Mouse (Mus musculus) CH12.LX (cell line): ENCODE measurements at regions not wholly inside any gene's neighbourhood (a gene's known extent, or its start where the extent isn't known, plus 50 kb on each side); places are given as distances from the start of the nearest gene placed in this dataset.

Source experiments
- DNase-seq: peaks from one replicate; pipeline ENCODE4 v3.0.0-alpha.2; 2013; ENCODE audit errors: extremely low read depth
- H3K27ac ChIP-seq: 2 replicates; pipeline ENCODE4 v1.5.1; 2012; ENCODE audit warnings: low read depth, mild to moderate bottlenecking, control low read depth, moderate library complexity; ENCODE audit not compliant: insufficient read depth
- H3K27me3 ChIP-seq: replicated peaks from 2 replicates; pipeline ENCODE3; 2012; ENCODE audit warnings: inconsistent platforms
- H3K36me3 ChIP-seq, 2 experiments: replicated peaks in 1 of 2; 2 replicates each; pipeline versions ENCODE3 to v1.6.1; 2012; ENCODE audit warnings: inconsistent platforms in 1 of 2, low read length in 1 of 2, mild to moderate bottlenecking in 1 of 2, mixed read lengths in 1 of 2, moderate library complexity in 1 of 2; ENCODE audit not compliant: control insufficient read depth in 1 of 2, insufficient read depth in 1 of 2
- H3K4me1 ChIP-seq, 2 experiments: 2 replicates each; pipeline ENCODE4 v1.6.1; 2012; ENCODE audit warnings: inconsistent platforms in 1 of 2, moderate library complexity in 1 of 2; ENCODE audit not compliant: insufficient read depth in 2 of 2, control insufficient read depth in 1 of 2
- H3K4me2 ChIP-seq: 2 replicates; pipeline ENCODE4 v1.6.1; 2012; ENCODE audit warnings: low read depth, mild to moderate bottlenecking, control low read depth; ENCODE audit not compliant: poor library complexity, insufficient read depth, severe bottlenecking
- H3K4me3 ChIP-seq, 3 experiments: fragments of 150-350 bp in 1 of 3; sonication (generic) in 1 of 3; replicated peaks in 1 of 3; 2 replicates each; pipeline versions ENCODE3 to v1.5.1; 2011 to 2012; ENCODE audit warnings: low read depth in 2 of 3, low read length in 2 of 3, mild to moderate bottlenecking in 2 of 3, moderate library complexity in 2 of 3, control low read depth in 1 of 3, improper control_type of control experiment in 1 of 3, inconsistent platforms in 1 of 3, mixed read lengths in 1 of 3; ENCODE audit not compliant: poor library complexity in 1 of 3
- H3K79me2 ChIP-seq: replicated peaks from 2 replicates; pipeline ENCODE4 v1.6.1; 2012; ENCODE audit warnings: mild to moderate bottlenecking, moderate library complexity; ENCODE audit not compliant: control insufficient read depth, poor library complexity, insufficient read depth, severe bottlenecking; ENCODE audit errors: extremely low read depth
- H3K9ac ChIP-seq: 2 replicates; pipeline ENCODE4 v1.6.1; 2012; ENCODE audit warnings: low read depth, mild to moderate bottlenecking, control low read depth, moderate library complexity; ENCODE audit not compliant: insufficient read depth
- H3K9me3 ChIP-seq: replicated peaks from 2 replicates; pipeline ENCODE3; 2012; ENCODE audit warnings: low read length, inconsistent platforms, mixed read lengths
- BHLHE40 ChIP-seq: IDR thresholded peaks from 2 replicates; pipeline ENCODE4 v1.6.1; 2011; ENCODE audit warnings: mild to moderate bottlenecking, low read depth, low read length, improper control_type of control experiment
- CHD1 ChIP-seq: IDR thresholded peaks from 2 replicates; pipeline ENCODE4 v1.6.1; 2012; ENCODE audit warnings: low read depth, low read length, improper control_type of control experiment, inconsistent platforms
- CHD2 ChIP-seq: IDR thresholded peaks from 2 replicates; pipeline ENCODE4 v1.6.1; 2011; ENCODE audit warnings: low read length, improper control_type of control experiment
- CTCF ChIP-seq, 2 experiments: IDR thresholded peaks in 1 of 2; conservative IDR thresholded peaks in 1 of 2; 2 replicates each; pipeline ENCODE4 v1.5.1; 2011 to 2012; ENCODE audit warnings: low read depth in 2 of 2, low read length in 2 of 2, improper control_type of control experiment in 1 of 2, inconsistent platforms in 1 of 2, mild to moderate bottlenecking in 1 of 2, moderate library complexity in 1 of 2
- E2F4 ChIP-seq: IDR thresholded peaks from 2 replicates; pipeline ENCODE4 v1.6.1; 2011; ENCODE audit warnings: low read depth, low read length, improper control_type of control experiment; ENCODE audit not compliant: insufficient replicate concordance
- ELF1 ChIP-seq: IDR thresholded peaks from 2 replicates; pipeline ENCODE4 v1.6.1; 2014; ENCODE audit warnings: low read depth, mild to moderate bottlenecking, inconsistent platforms, low read length, improper control_type of control experiment
- EP300 ChIP-seq: IDR thresholded peaks from 2 replicates; pipeline ENCODE4 v1.6.1; 2011; ENCODE audit warnings: low read length, improper control_type of control experiment
- ETS1 ChIP-seq: conservative IDR thresholded peaks from 2 replicates; pipeline ENCODE4 v1.6.1; 2012; ENCODE audit warnings: low read depth, mild to moderate bottlenecking, inconsistent platforms, low read length, improper control_type of control experiment, moderate library complexity
- HCFC1 ChIP-seq: IDR thresholded peaks from 2 replicates; pipeline ENCODE4 v1.6.1; 2012; ENCODE audit warnings: low read depth, mild to moderate bottlenecking, inconsistent platforms, low read length, improper control_type of control experiment
- IRF4 ChIP-seq: IDR thresholded peaks from 2 replicates; pipeline ENCODE4 v1.6.1; 2014; ENCODE audit warnings: low read depth, mild to moderate bottlenecking, inconsistent platforms, low read length, improper control_type of control experiment
- JUND ChIP-seq: conservative IDR thresholded peaks from 2 replicates; pipeline ENCODE4 v1.6.1; 2011; ENCODE audit warnings: low read depth, low read length, improper control_type of control experiment
- MAFK ChIP-seq: IDR thresholded peaks from 2 replicates; pipeline ENCODE4 v1.6.1; 2011; ENCODE audit warnings: low read length, improper control_type of control experiment; ENCODE audit not compliant: insufficient replicate concordance
- MAX ChIP-seq: IDR thresholded peaks from 2 replicates; pipeline ENCODE4 v1.6.1; 2011; ENCODE audit warnings: low read length, improper control_type of control experiment
- MAZ ChIP-seq: IDR thresholded peaks from 2 replicates; pipeline ENCODE4 v1.6.1; 2012; ENCODE audit warnings: low read depth, mild to moderate bottlenecking, inconsistent platforms, low read length, improper control_type of control experiment, moderate library complexity
- MXI1 ChIP-seq: IDR thresholded peaks from 2 replicates; pipeline ENCODE4 v1.6.1; 2011; ENCODE audit warnings: mild to moderate bottlenecking, low read depth, low read length, improper control_type of control experiment
- MYC ChIP-seq: IDR thresholded peaks from 2 replicates; pipeline ENCODE4 v1.6.1; 2011; ENCODE audit warnings: low read depth, mild to moderate bottlenecking, improper control_type of control experiment, low read length
- NRF1 ChIP-seq: IDR thresholded peaks from 2 replicates; pipeline ENCODE4 v1.6.1; 2014; ENCODE audit warnings: low read depth, mild to moderate bottlenecking, inconsistent platforms, low read length, improper control_type of control experiment, moderate library complexity
- PAX5 ChIP-seq: IDR thresholded peaks from 2 replicates; pipeline ENCODE4 v1.6.1; 2012; ENCODE audit warnings: low read length, inconsistent platforms, mixed read lengths
- POLR2A ChIP-seq: IDR thresholded peaks from 2 replicates; pipeline ENCODE4 v1.6.1; 2011; ENCODE audit warnings: low read depth, mild to moderate bottlenecking, improper control_type of control experiment, low read length
- RCOR1 ChIP-seq: conservative IDR thresholded peaks from 2 replicates; pipeline ENCODE4 v1.6.1; 2012; ENCODE audit warnings: low read depth, mild to moderate bottlenecking, inconsistent platforms, low read length, improper control_type of control experiment
- SIN3A ChIP-seq: IDR thresholded peaks from 2 replicates; pipeline ENCODE4 v1.6.1; 2012; ENCODE audit warnings: low read length, improper control_type of control experiment, inconsistent platforms
- SMC3 ChIP-seq: IDR thresholded peaks from 2 replicates; pipeline ENCODE4 v1.6.1; 2011; ENCODE audit warnings: low read depth, low read length, improper control_type of control experiment
- TBP ChIP-seq: conservative IDR thresholded peaks from 2 replicates; pipeline ENCODE4 v1.6.1; 2011; ENCODE audit warnings: low read depth, low read length, improper control_type of control experiment
- TCF12 ChIP-seq: IDR thresholded peaks from 2 replicates; pipeline ENCODE4 v1.6.1; 2014; ENCODE audit warnings: low read depth, mild to moderate bottlenecking, inconsistent platforms, low read length, improper control_type of control experiment
- UBTF ChIP-seq: IDR thresholded peaks from 2 replicates; pipeline ENCODE4 v1.6.1; 2012; ENCODE audit warnings: low read depth, mild to moderate bottlenecking, inconsistent platforms, low read length, improper control_type of control experiment, moderate library complexity
- USF1 ChIP-seq: IDR thresholded peaks from 2 replicates; pipeline ENCODE4 v1.6.1; 2014; ENCODE audit warnings: low read depth, mild to moderate bottlenecking, inconsistent platforms, low read length, improper control_type of control experiment
- USF2 ChIP-seq: conservative IDR thresholded peaks from 2 replicates; pipeline ENCODE4 v1.6.1; 2011; ENCODE audit warnings: low read depth, low read length, improper control_type of control experiment
- ZNF384 ChIP-seq: IDR thresholded peaks from 2 replicates; pipeline ENCODE4 v1.6.1; 2012; ENCODE audit warnings: low read depth, low read length, improper control_type of control experiment, inconsistent platforms
- dilution Hi-C: fragments of 300-500 bp; cut with MboI; formaldehyde crosslinking; loops from 2 replicates; pipeline ENCODE4 v1.14.3; 2020; ENCODE audit warnings: low sequenced_read_pairs; ENCODE audit not compliant: extremely low pct_unique_long_range_greater_than_20kb, extremely low pct_ligation_motif_present
- in situ Hi-C: fragments of 300-500 bp; cut with MboI; formaldehyde crosslinking; loops from 3 replicates; pipeline ENCODE4 v1.14.3; 2019; ENCODE audit warnings: low sequenced_read_pairs, low pct_ligation_motif_present, low pct_unique_long_range_greater_than_20kb, mixed read lengths

DNA sequence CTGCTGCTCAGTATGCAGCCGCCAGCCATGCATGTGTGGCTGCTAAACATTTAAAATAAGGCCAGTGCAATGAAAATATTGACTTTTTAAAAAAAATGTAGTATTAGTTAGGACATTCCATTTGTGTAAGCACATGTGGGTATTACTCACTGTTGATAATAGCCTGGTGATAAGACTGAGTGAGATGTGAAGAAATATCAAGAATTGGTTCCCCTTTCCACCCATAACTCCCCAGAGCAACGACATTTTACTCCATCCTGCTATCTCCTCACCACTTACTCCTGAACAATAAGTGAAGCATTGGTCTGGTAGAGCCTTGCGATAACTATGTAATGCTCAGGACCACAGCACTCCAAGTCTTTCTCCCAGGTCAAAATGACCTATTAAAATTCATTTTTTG is 178.2 kb downstream of the Enc1 start:
- TF ChIP-seq RCOR1: no peak
- TF ChIP-seq CHD1: no peak
- no peak for TF ChIP-seq NRF1
- TF ChIP-seq USF1: no peak
- TF ChIP-seq SMC3: no peak
- no peak for TF ChIP-seq JUND
- TF ChIP-seq ETS1: no peak
- no peak for TF ChIP-seq POLR2A
- TF ChIP-seq TBP: no peak
- no peak for TF ChIP-seq MXI1
- TF ChIP-seq EP300: no peak
- no peak for TF ChIP-seq CTCF (conservative IDR thresholded peaks at IDR 0.05 in 1 of 2, IDR thresholded peaks at IDR 0.05 in 1 of 2; ENCODE audit: low read depth in 2 of 2, low read length in 2 of 2)
- no peak for TF ChIP-seq MAFK
- no peak for TF ChIP-seq HCFC1
- no peak for TF ChIP-seq ELF1
- no peak for TF ChIP-seq IRF4
- Histone ChIP-seq H3K27me3 (no peaks in the 10 kb centered on the region), H3K79me2 (no peaks in the 10 kb centered on the region), H3K4me3 (no peak overlapping the region), H3K36me3 (no peaks in the 10 kb centered on the region), H3K9ac (no peak overlapping the region), H3K9me3 (peaks cover 23% of the 10 kb centered on the region), H3K4me2 (no peak overlapping the region), H3K27ac (no peak overlapping the region), H3K4me1 (no peaks in the 10 kb centered on the region)
- in situ Hi-C loops: no loop called here
- no peak for DNase-seq
- dilution Hi-C loops: no loop called here

- no peaks in the 10 kb centered on the region for H3K4me1 ChIP-seq
- H3K9ac ChIP-seq: no peak overlapping the region
- no peaks in the 10 kb centered on the region for H3K27me3 ChIP-seq
- in situ Hi-C loops: no loop called here
- peaks cover 24% of the 10 kb centered on the region for H3K9me3 ChIP-seq
- H3K4me3 ChIP-seq: no peak overlapping the region
- H3K27ac ChIP-seq: no peak overlapping the region
- DNase-seq: no peak
- dilution Hi-C loops: no loop called here
- no peaks in the 10 kb centered on the region for H3K79me2 ChIP-seq
- H3K4me2 ChIP-seq: no peak overlapping the region
- no peaks in the 10 kb centered on the region for H3K36me3 ChIP-seq
- TF ChIP-seq CTCF (conservative IDR thresholded peaks at IDR 0.05 in 1 of 2, IDR thresholded peaks at IDR 0.05 in 1 of 2; ENCODE audit: low read depth in 2 of 2, low read length in 2 of 2): no peak
- TF ChIP-seq NRF1: no peak
Measured at GRCm38 (mm10) chr13:97418681-97419080, 177.8 kb downstream of the Enc1 start.

- Histone ChIP-seq H3K27me3 (no peaks in the 10 kb centered on the region), H3K4me1 (no peaks in the 10 kb centered on the region), H3K9me3 (peaks cover 22% of the 10 kb centered on the region), H3K79me2 (no peaks in the 10 kb centered on the region), H3K9ac (no peak overlapping the region), H3K4me3 (no peak overlapping the region), H3K27ac (no peak overlapping the region), H3K36me3 (no peaks in the 10 kb centered on the region), H3K4me2 (no peak overlapping the region)
- TF ChIP-seq USF1 (no peak), JUND (no peak), USF2 (no peak), ZNF384 (no peak), ETS1 (no peak), PAX5 (no peak), MAZ (no peak), POLR2A (no peak), E2F4 (no peak), MAX (no peak), SIN3A (no peak), UBTF (no peak), IRF4 (no peak), TCF12 (no peak), MAFK (no peak), CHD2 (no peak), MYC (no peak), ELF1 (no peak), BHLHE40 (no peak)
- dilution Hi-C loops: no loop called here
- DNase-seq: no peak
- in situ Hi-C loops: no loop called here
Measured at GRCm38 (mm10) chr13:97418081-97418480, 177.2 kb downstream of the Enc1 start.
